Mouse (Mus musculus) megakaryocyte, embryonic 14.5 days (primary cell): Measurements from ENCODE around the gene Fgfr1op.
"Not testable (repeated sequence)": the region's sequence is repeated elsewhere in the genome, so short reads cannot be mapped to it uniquely, and the experiment has no call there.

Source experiments
- FLI1 ChIP-seq: IDR thresholded peaks from 2 replicates; pipeline ENCODE4 v1.6.1; 2012; ENCODE audit warnings: low read length, inconsistent platforms, mixed read lengths
- GATA1 ChIP-seq: IDR thresholded peaks from 3 replicates; pipeline ENCODE4 v1.6.1; 2012; ENCODE audit warnings: mixed read lengths, low read length, inconsistent platforms, borderline replicate concordance

GRCm38 (mm10) chr17:8146931-8147330, 18.4 kb upstream of the Fgfr1op start:
- TF ChIP-seq GATA1, FLI1: not testable (repeated sequence)
